Mouse (Mus musculus): Measurements from ENCODE around the gene Nae1.

- TF ChIP-seq MEF2A (IDR thresholded peaks at IDR 0.05; ENCODE audit: borderline replicate concordance, low read depth, low read length) (no peak), ZNF384 (IDR thresholded peaks at IDR 0.05; ENCODE audit: low read depth, low read length) (peak; percentile 57), USF1 (IDR thresholded peaks at IDR 0.05; ENCODE audit: low read depth, low read length) (no peak), CHD1 (IDR thresholded peaks at IDR 0.05; ENCODE audit: low read depth, low read length) (no peak), CTCF (conservative IDR thresholded peaks at IDR 0.05 in 1 of 2, IDR thresholded peaks at IDR 0.05 in 1 of 2; ENCODE audit: low read depth in 2 of 2, low read length in 2 of 2) (no peak), ZKSCAN1 (IDR thresholded peaks at IDR 0.05; ENCODE audit: borderline replicate concordance, low read depth, low read length) (no peak), NRF1 (IDR thresholded peaks at IDR 0.05; ENCODE audit: low read depth, low read length) (no peak), ELF1 (IDR thresholded peaks at IDR 0.05; ENCODE audit: low read depth, low read length) (no peak), MXI1 (IDR thresholded peaks at IDR 0.05; ENCODE audit: low read depth, low read length) (no peak), CHD2 (IDR thresholded peaks at IDR 0.05; ENCODE audit: low read length) (no peak)
These were observed 886 bp downstream of the Nae1 start for GRCm38 (mm10) chr8:104533551-104533950.
